Mouse (Mus musculus) megakaryocyte, embryonic 14.5 days (primary cell): ENCODE data around the gene Men1.

Experiments
- FLI1 ChIP-seq: IDR thresholded peaks from 2 replicates; pipeline ENCODE4 v1.6.1; 2012; ENCODE audit warnings: low read length, inconsistent platforms, mixed read lengths
- GATA1 ChIP-seq: IDR thresholded peaks from 3 replicates; pipeline ENCODE4 v1.6.1; 2012; ENCODE audit warnings: mixed read lengths, low read length, inconsistent platforms, borderline replicate concordance

GRCm38 (mm10) chr19:6372433-6372832 is 37.7 kb downstream of the Men1 start:
- TF ChIP-seq GATA1, result no peak
- no peak for TF ChIP-seq FLI1
